27 mouse cellular contexts compared by ENCODE assay signal in genomic region chr1:154727696-154728095, GRCm38 (mm10).
"Had no signal": no experiment of that assay in that cellular context is flagged by ENCODE, and none has a peak within 500 bp of the region (broad histone marks: within the 10 kb centered on the region; RNA-seq: fewer than 3 reads in every experiment).

No protein-coding gene starts in this region.

- H3K27ac ChIP-seq: limb, embryonic 10.5 days; limb, embryonic 12.5 days; limb, embryonic 13.5 days; limb, embryonic 15.5 days; liver, embryonic 12.5 days; liver, embryonic 13.5 days; liver, embryonic 14.5 days; liver, embryonic 15.5 days; lung, embryonic 15.5 days; macrophage; midbrain, embryonic 10.5 days; midbrain, embryonic 12.5 days; midbrain, embryonic 13.5 days; midbrain, embryonic 15.5 days had no signal

- DNase-seq: left cerebral cortex, postnatal 4 days; liver; liver, embryonic 13.5 days; liver, postnatal 0 days; lung, adult 18-20 months; lung, adult 2 months; lung, embryonic 14.5 days; lung, postnatal 10 days; lung, postnatal 14 days; lung, postnatal 36 days; lung, postnatal 4 days; midbrain, embryonic 14.5 days had no signal

- H3K9me3 ChIP-seq: limb, embryonic 10.5 days; limb, embryonic 12.5 days; limb, embryonic 13.5 days; limb, embryonic 15.5 days; liver, embryonic 12.5 days; liver, embryonic 13.5 days; liver, embryonic 15.5 days; lung, embryonic 15.5 days; megakaryocyte, embryonic 14.5 days; midbrain, embryonic 10.5 days; midbrain, embryonic 12.5 days; midbrain, embryonic 13.5 days; midbrain, embryonic 15.5 days had no signal

- H3K9ac ChIP-seq: limb, embryonic 12.5 days; limb, embryonic 13.5 days; limb, embryonic 15.5 days; liver, embryonic 12.5 days; liver, embryonic 13.5 days; liver, embryonic 14.5 days; liver, embryonic 15.5 days; liver, postnatal 0 days; lung, embryonic 14.5 days; lung, embryonic 15.5 days; midbrain, embryonic 12.5 days; midbrain, embryonic 15.5 days had no signal

- H3K36me3 ChIP-seq: limb, embryonic 10.5 days; limb, embryonic 12.5 days; limb, embryonic 13.5 days; limb, embryonic 15.5 days; liver, embryonic 12.5 days; liver, embryonic 13.5 days; liver, embryonic 15.5 days; lung, embryonic 15.5 days; midbrain, embryonic 10.5 days; midbrain, embryonic 12.5 days; midbrain, embryonic 13.5 days; midbrain, embryonic 15.5 days had no signal

- H3K4me3 ChIP-seq: limb, embryonic 15.5 days; liver, embryonic 12.5 days; liver, embryonic 13.5 days; liver, embryonic 15.5 days; lung, embryonic 15.5 days; megakaryocyte, embryonic 14.5 days; myocyte had no signal

- H3K4me1 ChIP-seq: liver, embryonic 13.5 days; liver, embryonic 15.5 days; lung, embryonic 15.5 days had no signal
